Mouse (Mus musculus) heart, postnatal 10 days (tissue): ENCODE data around the gene Gm2696. TPM values are rescaled to one million over a fixed set of nuclear protein-coding genes. Genes with fewer than 3 reads are reported as not detected.

Experiments
- DNase-seq, 2 experiments: peaks; one replicate each; pipeline ENCODE4 v3.0.0; 2021
- intact Hi-C: fragments of 180-260 bp; cut with DNase I; formaldehyde crosslinking; loops from one replicate; pipeline ENCODE4 v1.15.1; 2025
- total RNA-seq, 2 experiments: library from RNA; stranded (reverse); gene quantifications; 2 replicates each; pipeline ENCODE4 v1.2.3; 2021

Gene Gm2696
- total RNA-seq, 2 experiments from 2014 or later = not detected

- no peak for DNase-seq
- intact Hi-C loops = no loop called here
Observed at GRCm38 (mm10) chr10:77846503-77846902, 32.0 kb downstream of the Gm2696 start, which contains the start of gene Gm36176. Gm36176 (plus strand) TSS chr10:77846803.

- DNase-seq = no peak
Observed at GRCm38 (mm10) chr10:77846961-77847360, 32.5 kb downstream of the Gm2696 start.

DNA sequence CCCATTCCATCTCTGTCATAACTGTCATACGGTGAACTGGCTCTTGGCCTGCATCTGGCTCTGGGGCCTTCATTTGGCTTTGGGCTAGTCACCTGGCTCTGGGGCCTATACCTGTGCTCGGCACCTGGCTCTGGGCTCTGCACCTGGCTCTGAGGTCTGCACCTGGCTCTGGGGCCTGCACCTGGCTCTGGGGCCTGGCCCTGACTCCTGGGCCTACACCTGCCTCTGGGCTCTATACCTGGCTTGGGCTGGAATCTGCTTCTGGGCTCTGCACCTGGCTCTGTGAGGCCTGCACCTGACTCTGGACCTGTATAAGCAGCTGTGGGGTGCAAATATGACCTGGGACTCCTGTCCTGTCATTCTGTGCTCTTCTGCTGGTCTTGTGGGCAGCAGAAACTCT, 33.1 kb downstream of the Gm2696 start:
- intact Hi-C loops = no loop called here

More at GRCm38 (mm10) chr10:77846961-77847360, 32.5 kb downstream of the Gm2696 start:
- intact Hi-C loops = no loop called here

DNA sequence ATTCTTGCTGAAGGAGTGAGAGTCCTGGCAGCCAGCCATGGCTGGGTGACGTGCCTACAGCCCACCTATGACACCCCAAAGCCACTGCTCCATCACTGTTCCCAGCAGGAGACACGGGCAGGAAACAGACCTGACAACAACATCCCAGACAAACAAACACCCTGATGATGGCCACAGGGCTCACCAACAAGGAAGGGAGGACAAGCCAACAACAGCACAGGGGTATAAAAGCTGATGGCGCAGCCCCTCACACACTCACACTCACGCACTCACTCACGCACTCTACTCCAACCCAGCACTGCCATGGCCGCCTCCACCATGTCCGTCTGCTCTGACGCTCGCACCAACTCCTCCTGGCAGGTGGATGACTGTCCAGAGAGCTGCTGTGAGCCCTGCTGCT, 38.1 kb downstream of the Gm2696 start, which contains the start of gene Gm10318:
Gene Gm10318, plus strand, starts transcription at position 301 of the 400 bp plus-strand sequence.
- intact Hi-C loops = no loop called here

More for the DNA sequence above, 33.1 kb downstream of the Gm2696 start:
- DNase-seq = no peak

DNA sequence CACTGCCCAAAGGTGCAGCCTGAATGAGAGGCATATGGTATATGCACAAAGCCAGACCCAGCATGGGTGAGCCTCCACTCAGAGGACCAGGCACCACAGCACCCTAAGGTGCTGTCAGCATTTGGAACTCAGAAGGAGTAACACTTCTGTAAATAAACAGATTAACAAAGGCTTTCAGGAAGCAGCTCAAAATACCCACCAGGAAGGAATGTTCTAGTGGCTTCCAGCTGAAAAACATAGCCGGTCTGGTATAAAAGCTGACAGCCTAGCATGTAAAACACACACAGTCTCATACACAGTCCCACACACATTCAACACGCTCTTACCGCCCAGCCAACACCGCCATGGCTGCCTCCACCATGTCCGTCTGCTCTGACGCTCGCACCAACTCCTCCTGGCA, 47.2 kb downstream of the Gm2696 start, which contains the start of gene Gm3285:
Gene Gm3285, plus strand, starts transcription at position 301 of the 400 bp plus-strand sequence.
- intact Hi-C loops = no loop called here
- DNase-seq = no peak

More for the DNA sequence above, 38.1 kb downstream of the Gm2696 start, which contains the start of gene Gm10318:
- no peak for DNase-seq

DNA sequence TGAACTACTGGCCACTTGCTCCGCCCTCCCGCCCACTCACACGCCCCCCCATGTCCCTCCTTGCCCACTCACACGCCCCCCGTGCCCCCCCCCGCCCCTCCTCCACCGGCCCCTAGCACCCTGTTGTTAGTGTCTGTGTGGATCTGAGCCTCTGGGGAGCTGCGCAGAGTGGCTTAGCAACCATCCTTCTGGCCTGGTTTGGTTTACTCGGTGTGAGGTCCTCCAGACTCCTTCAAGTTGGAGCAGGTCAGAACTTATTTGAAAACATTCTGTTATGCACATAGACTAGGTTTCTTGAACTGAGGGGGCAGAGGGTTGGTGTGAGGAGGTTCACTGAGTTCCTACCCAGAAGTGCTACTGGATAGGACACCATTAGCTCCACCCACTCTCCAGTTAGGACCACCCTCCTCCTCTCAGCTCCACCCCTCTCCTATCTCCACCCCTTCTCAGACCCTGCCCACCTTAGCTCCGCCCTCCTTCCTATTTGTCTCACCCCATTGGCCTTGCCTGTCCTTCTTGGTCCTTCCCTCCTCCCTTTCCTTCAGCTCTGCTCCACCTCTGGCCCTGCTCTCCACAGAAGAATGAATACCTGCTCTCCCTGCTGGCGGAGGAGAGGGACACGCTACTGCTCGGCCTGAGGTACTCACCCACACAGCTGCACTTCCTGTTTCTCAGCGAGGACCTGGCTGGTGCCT, 49.7 kb downstream of the Gm2696 start:
- intact Hi-C loops = no loop called here
- DNase-seq = no peak

DNA sequence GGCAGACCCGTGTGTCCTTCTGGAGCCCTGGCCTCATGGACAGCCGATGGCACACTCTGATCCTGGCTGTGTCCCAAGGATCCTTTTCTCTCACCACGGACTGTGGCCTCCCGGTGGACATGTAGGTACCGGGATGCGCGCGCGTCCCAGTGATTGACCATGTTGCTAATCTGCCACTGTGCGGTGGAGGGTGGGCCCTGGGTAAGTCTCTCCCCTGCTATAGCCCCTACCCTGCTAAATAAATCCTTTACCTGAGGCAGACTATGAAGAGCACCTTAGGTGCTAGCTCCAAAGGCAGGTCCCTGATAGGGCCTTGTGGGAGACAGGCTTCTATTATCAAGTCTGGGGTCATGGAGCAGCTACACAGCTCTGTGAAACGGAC, 50.3 kb downstream of the Gm2696 start:
- DNase-seq = no peak
- intact Hi-C loops = no loop called here

DNA sequence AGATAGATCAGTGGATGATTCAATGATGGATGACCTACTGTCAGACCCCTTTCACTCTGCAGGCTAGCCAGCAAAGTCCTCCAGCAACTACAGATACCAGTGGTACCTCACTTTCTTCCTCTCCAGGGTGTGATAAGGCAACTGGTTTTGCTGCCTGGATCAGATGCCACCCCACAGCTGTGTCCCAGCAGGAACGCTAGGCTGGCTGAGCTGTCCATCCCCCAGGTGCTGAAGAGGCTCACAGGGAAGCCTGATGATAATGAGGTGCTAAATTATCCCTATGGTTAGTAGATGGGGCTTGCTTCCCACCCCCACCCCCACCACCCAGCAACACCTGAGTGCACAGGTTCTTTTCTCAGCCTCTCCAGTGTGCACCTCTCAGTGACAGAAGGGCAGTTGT, 53.1 kb downstream of the Gm2696 start:
- DNase-seq = peak in 1 of 2 experiments; percentile 34
- intact Hi-C loops = no loop called here

- intact Hi-C loops = no loop called here
- no peak for DNase-seq
Observed at GRCm38 (mm10) chr10:77869651-77870050, 55.2 kb downstream of the Gm2696 start.

- peak; percentile 43 to 56 for DNase-seq
- intact Hi-C loops = loop anchor here (2.0 kb wide), 1 partner anchor 252 kb away; no protein-coding TSS in a partner anchor
Observed at GRCm38 (mm10) chr10:77878985-77879384, 64.5 kb downstream of the Gm2696 start.

DNA sequence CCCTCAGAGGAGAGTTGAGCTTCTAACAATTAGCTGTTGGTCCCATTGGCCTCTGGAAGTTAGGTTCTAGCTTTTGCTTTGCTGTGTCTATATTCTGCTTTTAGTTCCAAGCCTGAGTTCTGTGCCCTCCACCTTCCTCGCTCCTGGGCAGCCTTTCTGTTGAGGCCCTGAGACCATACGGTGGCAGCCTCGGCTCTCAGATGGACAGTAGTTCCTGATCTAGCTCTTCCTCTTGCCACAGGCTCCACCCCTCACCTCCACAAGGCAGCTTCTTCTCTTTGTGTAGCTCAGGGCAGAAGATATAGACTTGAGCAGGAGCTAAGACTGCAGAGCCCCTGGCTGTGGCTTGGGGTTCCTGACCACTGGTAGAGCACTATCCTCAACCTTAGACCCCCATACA, 65.8 kb downstream of the Gm2696 start:
- intact Hi-C loops = loop anchor here (5.0 kb wide), 1 partner anchor 153 kb away; the partner anchor contains the start of gene Gm10100
- no peak for DNase-seq

GRCm38 (mm10) chr10:77882553-77882952, 68.1 kb downstream of the Gm2696 start:
- intact Hi-C loops = loop anchor here (5.0 kb wide), 1 partner anchor 155 kb away; the partner anchor contains the start of gene Gm10100

More at GRCm38 (mm10) chr10:77882553-77882952, 68.1 kb downstream of the Gm2696 start:
- DNase-seq = no peak

Other genes with a start within 250 kb of the Gm2696 start
- 100 to 1,000 TPM; 134 to 148 TPM for gene Pttg1ip, start 233.0 kb upstream of the Gm2696 start, total RNA-seq
- gene Sumo3, start 208.6 kb upstream of the Gm2696 start, total RNA-seq = 10 to 100 TPM; 68.3 to 79.2 TPM
- gene Gm49325, start 208.5 kb upstream of the Gm2696 start, total RNA-seq = 10 to 100 TPM; 12.2 to 13.5 TPM
- 10 to 100 TPM; 57.7 to 68.8 TPM for gene Ube2g2, start 192.4 kb upstream of the Gm2696 start, total RNA-seq
- not detected for gene Tspear, start 128.1 kb upstream of the Gm2696 start, total RNA-seq
- gene Gm19402, start 123.9 kb upstream of the Gm2696 start, total RNA-seq = not detected
- not detected for gene Gm9508, start 117.4 kb upstream of the Gm2696 start, total RNA-seq
- gene Gm10272, start 108.1 kb upstream of the Gm2696 start, total RNA-seq = not detected
- gene Gm10024, start 103.2 kb upstream of the Gm2696 start, total RNA-seq = not detected
- not detected for gene Gm10142, start 98.9 kb upstream of the Gm2696 start, total RNA-seq
- not detected for gene Krtap12-1, start 94.1 kb upstream of the Gm2696 start, total RNA-seq
- not detected for gene Gm10100, start 88.2 kb upstream of the Gm2696 start, total RNA-seq
- gene Gm18596, start 72.0 kb upstream of the Gm2696 start, total RNA-seq = not detected
- gene Gm9736, start 63.3 kb upstream of the Gm2696 start, total RNA-seq = not detected
- gene Gm3233, start 55.0 kb upstream of the Gm2696 start, total RNA-seq = not detected
- not detected for gene Gm3238, start 43.4 kb upstream of the Gm2696 start, total RNA-seq
- not detected for gene Gm7138, start 37.7 kb upstream of the Gm2696 start, total RNA-seq
- not detected for gene Gm3250, start 32.1 kb upstream of the Gm2696 start, total RNA-seq
- gene Gm7137, start 26.5 kb upstream of the Gm2696 start, total RNA-seq = not detected
- gene Gm9639, start 19.6 kb upstream of the Gm2696 start, total RNA-seq = not detected
- not detected for gene Gm19668, start 15.5 kb upstream of the Gm2696 start, total RNA-seq
- not detected for gene Gm9507, start 2.8 kb upstream of the Gm2696 start, total RNA-seq
- gene Krtap10-4, start 12.4 kb downstream of the Gm2696 start, total RNA-seq = not detected
- not detected for gene Krtap10-10, start 21.3 kb downstream of the Gm2696 start, total RNA-seq
- gene Gm36176, start 32.1 kb downstream of the Gm2696 start, total RNA-seq = not detected
- gene Gm10318, start 38.2 kb downstream of the Gm2696 start, total RNA-seq = not detected
- not detected for gene Gm3285, start 47.3 kb downstream of the Gm2696 start, total RNA-seq
- gene Lrrc3, start 87.9 kb downstream of the Gm2696 start, total RNA-seq = 1 to 10 TPM; 1.3 to 1.9 TPM
- gene Trpm2, start 155.9 kb downstream of the Gm2696 start, total RNA-seq = under 1 TPM; 0.14 to 0.40 TPM
- gene 1810043G02Rik, start 163.8 kb downstream of the Gm2696 start, total RNA-seq = 1 to 10 TPM; 7.9 to 9.3 TPM
- gene Pfkl, start 195.4 kb downstream of the Gm2696 start, total RNA-seq = 100 to 1,000 TPM; 108 to 119 TPM
- not detected for gene Dnmt3l, start 227.3 kb downstream of the Gm2696 start, total RNA-seq
- not detected for gene Aire, start 228.9 kb downstream of the Gm2696 start, total RNA-seq